Mouse (Mus musculus) heart, postnatal 0 days (tissue): Measurements from ENCODE around the gene Slc2a8. TPM values are rescaled to one million over a fixed set of nuclear protein-coding genes. Genes with fewer than 3 reads are reported as not detected.

Experiments used
- ATAC-seq: fragments of 200-750 bp; cut with Nextera tagmentation; 2 replicates; pipeline ENCODE4 v1.8.0; 2017; ENCODE audit warnings: low read depth, moderate number of reproducible peaks, moderate library complexity; ENCODE audit not compliant: insufficient read depth
- DNase-seq: peaks from one replicate; pipeline ENCODE4 v3.0.0-alpha.2; 2016; ENCODE audit warnings: low spot score
- H3K27ac ChIP-seq: fragments of 300-500 bp; sonication (generic); 2 replicates; pipeline ENCODE4 v1.5.1; 2014; ENCODE audit warnings: low read depth, mild to moderate bottlenecking
- H3K27me3 ChIP-seq: fragments of 300-500 bp; sonication (generic); 2 replicates; pipeline ENCODE4 v1.6.1; 2014; ENCODE audit warnings: low read length, mixed read lengths; ENCODE audit not compliant: control insufficient read depth, insufficient read depth
- H3K36me3 ChIP-seq: fragments of 300-500 bp; sonication (generic); replicated peaks from 2 replicates; pipeline ENCODE4 v1.6.1; 2014; ENCODE audit warnings: low read length, mixed read lengths; ENCODE audit not compliant: control insufficient read depth, insufficient read depth
- H3K4me1 ChIP-seq: fragments of 300-500 bp; sonication (generic); 2 replicates; pipeline ENCODE4 v1.6.1; 2014; ENCODE audit warnings: antibody characterized with exemption; ENCODE audit not compliant: control insufficient read depth, insufficient read depth
- H3K4me2 ChIP-seq: fragments of 300-500 bp; sonication (generic); 2 replicates; pipeline ENCODE4 v1.6.1; 2014; ENCODE audit warnings: low read depth, mild to moderate bottlenecking, low read length, moderate library complexity
- H3K4me3 ChIP-seq: fragments of 300-500 bp; sonication (generic); 2 replicates; pipeline ENCODE4 v1.5.1; 2014; ENCODE audit warnings: low read depth, low read length
- H3K9ac ChIP-seq: fragments of 300-500 bp; sonication (generic); replicated peaks from 2 replicates; pipeline ENCODE4 v1.6.1; 2014; ENCODE audit warnings: low read depth, low read length, mixed read lengths
- H3K9me3 ChIP-seq: fragments of 300-500 bp; sonication (generic); replicated peaks from 2 replicates; pipeline ENCODE4 v1.6.1; 2016; ENCODE audit warnings: low read length; ENCODE audit not compliant: control insufficient read depth
- CTCF ChIP-seq: IDR thresholded peaks from 2 replicates; pipeline ENCODE4 v1.5.1; 2016; ENCODE audit warnings: antibody characterized with exemption, control low read depth, low read depth
- EP300 ChIP-seq: IDR thresholded peaks from 2 replicates; pipeline ENCODE4 v1.6.1; 2016; ENCODE audit warnings: antibody characterized with exemption, low read depth
- WGBS: fragments of 180-500 bp; shearing (Covaris S2); extraction: QIAGEN DNeasy Blood & Tissue Kit; methylation state at CpG from one replicate; pipeline ENCODE4 v1.1.7; 2014; 5-methylcytosine and 5-hydroxymethylcytosine counted together
- polyA plus RNA-seq: library from polyadenylated mRNA; unstranded; fragments of >200 nt; fragmentation: Nextera tagmentation; extraction: Ambion mirVana; gene quantifications from 2 replicates; pipeline ENCODE4 v1.2.1, GENCODE M21; 2015
- total RNA-seq: library from RNA; depleted of rRNA; stranded (reverse); fragments of >200 nt; gene quantifications from 2 replicates; pipeline ENCODE4 v1.2.3, GENCODE M21; 2014; ENCODE audit warnings: low replicate concordance

The Slc2a8 gene
- total and polyA plus RNA-seq, 2 experiments from 2014 or later = 24.7 to 42.1 TPM

DNA sequence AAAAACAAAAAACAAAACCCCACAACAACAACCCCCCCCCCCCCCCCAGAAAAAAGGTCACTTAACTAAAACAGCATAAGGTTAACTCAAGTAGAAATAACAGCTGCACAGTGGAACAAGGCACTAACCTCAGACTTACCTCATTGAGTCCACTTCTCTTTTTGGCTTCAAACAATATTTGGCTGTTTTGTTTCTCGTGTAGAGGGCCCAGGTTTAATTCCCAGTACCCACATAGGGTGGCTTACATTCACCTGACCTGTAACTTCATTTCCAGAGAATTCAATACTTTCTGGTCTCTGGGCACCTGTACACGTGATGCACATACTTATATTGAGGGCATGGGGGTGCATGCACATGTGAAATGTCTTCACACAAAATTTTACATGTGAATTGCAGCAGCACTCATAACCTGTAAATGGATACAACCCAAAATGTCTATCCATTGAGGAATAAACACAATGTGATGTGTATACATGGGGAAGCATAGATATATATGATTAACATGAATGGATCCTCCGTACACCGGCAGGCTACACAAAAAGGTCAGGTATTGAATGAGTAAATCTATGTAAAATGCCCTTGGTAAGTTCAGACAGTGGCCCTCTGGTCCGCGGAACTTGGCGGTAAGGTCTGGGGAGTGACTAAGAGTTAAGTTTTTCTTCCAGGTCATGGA lies 16.2 kb downstream of the Slc2a8 start:
- no peak for DNase-seq
- no peak for ATAC-seq
- TF ChIP-seq CTCF (no peak), EP300 (no peak)
- no peak overlapping the region for H3K4me3 ChIP-seq
- H3K27me3 ChIP-seq = no peaks in the 10 kb centered on the region
- H3K9ac ChIP-seq = no peak overlapping the region
- peaks cover 22% of the 10 kb centered on the region for H3K36me3 ChIP-seq
- peak overlapping the region; percentile 79 for H3K4me2 ChIP-seq
- peak overlapping the region; percentile 98; the same call in 1 of the 2 replicates for H3K27ac ChIP-seq
- 16% methylated on average over 7 of the region's 7 CpGs for WGBS
- peaks cover 34% of the 10 kb centered on the region for H3K4me1 ChIP-seq
- no peaks in the 10 kb centered on the region for H3K9me3 ChIP-seq

DNA sequence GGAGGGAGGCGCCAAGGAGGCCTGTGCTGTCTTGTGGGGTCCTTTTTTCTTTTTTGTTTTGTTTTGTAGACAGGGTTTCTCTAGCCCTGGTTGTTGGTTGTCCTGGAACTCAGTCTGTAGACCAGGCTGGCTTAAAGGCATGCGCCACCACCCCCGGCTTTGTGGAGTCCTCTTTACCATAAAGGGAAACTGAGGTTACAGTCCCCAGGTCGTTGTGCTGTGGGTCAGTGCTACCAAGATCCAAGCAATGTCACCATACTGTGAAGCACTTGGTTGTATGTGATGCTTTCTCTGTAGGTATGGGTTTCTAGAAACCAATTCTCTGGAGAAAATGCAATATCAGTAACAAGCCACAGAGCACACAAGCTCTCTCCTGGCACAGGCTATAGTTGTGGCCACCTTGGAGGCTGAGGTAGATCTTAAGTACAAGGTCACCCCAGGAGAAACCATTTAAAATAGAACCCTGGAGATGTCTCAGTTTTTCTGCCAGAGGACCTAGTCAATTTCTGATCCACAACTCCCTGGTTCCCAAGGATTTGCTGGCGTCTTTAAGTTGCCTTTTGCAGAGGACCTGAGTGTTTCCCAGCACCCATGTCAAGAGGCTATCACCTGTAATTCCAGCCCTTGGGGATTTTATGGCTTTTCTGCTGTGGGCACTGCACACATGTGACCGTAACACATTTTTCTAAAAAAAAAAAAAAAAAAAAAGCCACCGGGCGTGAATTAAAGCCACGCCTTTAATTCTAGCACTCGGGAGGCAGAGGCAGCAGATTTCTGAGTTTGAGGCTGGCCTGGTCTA lies 17.0 kb downstream of the Slc2a8 start:
- H3K4me2 ChIP-seq = no peak overlapping the region
- H3K9ac ChIP-seq = no peak overlapping the region
- no peak overlapping the region for H3K27ac ChIP-seq
- no peak for DNase-seq
- no peaks in the 10 kb centered on the region for H3K27me3 ChIP-seq
- peaks cover 36% of the 10 kb centered on the region for H3K4me1 ChIP-seq
- 40% methylated on average over 10 of the region's 10 CpGs for WGBS
- no peaks in the 10 kb centered on the region for H3K9me3 ChIP-seq
- ATAC-seq = no peak
- H3K36me3 ChIP-seq = peaks cover 22% of the 10 kb centered on the region
- H3K4me3 ChIP-seq = no peak overlapping the region
- TF ChIP-seq EP300 (no peak), CTCF (no peak)

DNA sequence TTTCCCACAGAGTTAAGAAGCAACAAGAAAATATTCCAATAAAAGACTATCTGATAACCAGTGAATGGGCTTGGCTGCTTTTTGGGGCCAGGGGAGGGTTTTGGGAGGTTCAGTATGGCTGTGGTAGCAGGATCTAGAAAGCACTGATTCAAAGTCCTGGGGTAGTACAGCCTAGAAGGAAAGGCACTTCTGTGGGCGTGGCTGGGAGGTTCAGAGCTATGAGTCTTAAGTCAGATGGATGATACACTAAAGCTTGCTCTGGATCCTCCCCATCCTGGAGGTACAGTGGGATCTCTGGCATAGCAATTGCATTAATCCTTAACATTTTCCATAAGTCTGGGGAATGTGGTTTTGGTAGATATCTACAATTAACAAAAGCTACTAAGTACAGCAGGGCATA lies 17.9 kb downstream of the Slc2a8 start:
- Histone ChIP-seq H3K27ac (no peak overlapping the region), H3K4me2 (no peak overlapping the region), H3K27me3 (no peaks in the 10 kb centered on the region), H3K9me3 (no peaks in the 10 kb centered on the region), H3K4me1 (peaks cover 34% of the 10 kb centered on the region), H3K9ac (no peak overlapping the region), H3K4me3 (no peak overlapping the region), H3K36me3 (peaks cover 22% of the 10 kb centered on the region)
- DNase-seq (no peak), ATAC-seq (no peak)
- no peak for TF ChIP-seq EP300
- no peak for TF ChIP-seq CTCF
- WGBS = 88% methylated on average over 1 of the region's 1 CpGs

DNA sequence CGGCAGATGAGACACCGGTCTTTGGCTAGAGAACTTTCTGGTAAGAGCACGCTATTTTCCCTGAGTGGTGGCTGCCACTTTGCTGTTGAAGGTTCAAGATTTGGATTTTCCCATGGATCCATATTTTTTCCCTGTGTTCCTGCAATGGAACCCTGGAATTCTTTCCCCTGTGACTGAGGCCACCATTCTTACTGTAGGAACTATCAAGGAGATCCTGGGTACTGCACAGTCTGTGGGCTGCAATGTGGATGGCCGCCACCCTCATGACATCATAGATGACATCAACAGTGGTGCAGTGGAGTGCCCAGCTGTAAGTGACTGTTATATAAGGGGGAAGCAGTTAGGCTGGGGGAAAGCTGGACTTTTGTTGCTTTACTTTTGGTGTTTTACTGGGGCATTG lies 18.3 kb downstream of the Slc2a8 start:
- Histone ChIP-seq H3K36me3 (peaks cover 22% of the 10 kb centered on the region), H3K9me3 (no peaks in the 10 kb centered on the region), H3K27me3 (no peaks in the 10 kb centered on the region), H3K4me2 (peak overlapping the region; percentile 71; the same call in 1 of the 2 replicates), H3K4me1 (peaks cover 30% of the 10 kb centered on the region), H3K9ac (no peak overlapping the region), H3K27ac (no peak overlapping the region), H3K4me3 (peak overlapping the region; percentile 55; the same call in 1 of the 2 replicates)
- DNase-seq (no peak), ATAC-seq (no peak)
- WGBS = 71% methylated on average over 4 of the region's 4 CpGs
- TF ChIP-seq CTCF (no peak), EP300 (no peak)

- no peak for DNase-seq
- peak overlapping the region; percentile 71 for H3K4me2 ChIP-seq
- no peaks in the 10 kb centered on the region for H3K27me3 ChIP-seq
- H3K4me1 ChIP-seq = peaks cover 23% of the 10 kb centered on the region
- H3K27ac ChIP-seq = peak overlapping the region; percentile 88
- TF ChIP-seq CTCF (no peak), EP300 (no peak)
- peaks cover 26% of the 10 kb centered on the region for H3K36me3 ChIP-seq
- WGBS = 7% methylated on average over 9 of the region's 9 CpGs
- peak overlapping the region; percentile 55 for H3K4me3 ChIP-seq
- no peak for ATAC-seq
- H3K9ac ChIP-seq = peak overlapping the region; percentile 74
- H3K9me3 ChIP-seq = no peaks in the 10 kb centered on the region
Observed at GRCm38 (mm10) chr2:32962875-32963220, 19.0 kb downstream of the Slc2a8 start.
